Mouse (Mus musculus): Measurements from ENCODE around the gene Ripor3.

DNA sequence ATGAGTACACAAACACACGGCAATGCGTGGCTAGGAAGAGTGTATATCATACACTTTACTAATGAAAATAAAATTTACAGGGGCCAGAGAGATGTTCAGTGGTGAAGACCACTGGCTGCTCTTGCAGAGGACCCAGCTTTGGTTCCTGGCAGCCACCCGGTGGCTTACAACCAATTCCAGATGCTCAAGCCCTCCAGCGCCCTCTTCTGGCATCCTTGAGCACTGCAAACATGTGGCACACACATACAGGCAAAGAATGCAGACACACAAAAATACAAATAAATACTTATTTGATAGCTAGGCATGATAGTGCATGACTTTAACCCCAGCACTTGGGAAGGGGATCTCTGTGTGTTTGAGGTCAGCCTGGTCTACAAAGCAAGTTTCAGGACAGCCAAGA lies 36.0 kb upstream of the Ripor3 start:
- no peak for TF ChIP-seq CTCF (IDR thresholded peaks at IDR 0.05; ENCODE audit: low read depth, low read length)
- no peak for TF ChIP-seq GATA2 (IDR thresholded peaks at IDR 0.05; ENCODE audit: borderline replicate concordance, low read depth, low read length)
- TF ChIP-seq POLR2AphosphoS5 (IDR thresholded peaks at IDR 0.05; ENCODE audit: insufficient replicate concordance, low read depth, low read length) = no peak
- TF ChIP-seq TAL1 (conservative IDR thresholded peaks at IDR 0.05; ENCODE audit: low read depth, low read length) = no peak

Data from G1E (cell line).